9 mouse cellular contexts compared by ENCODE assay signal in the genomic region with DNA sequence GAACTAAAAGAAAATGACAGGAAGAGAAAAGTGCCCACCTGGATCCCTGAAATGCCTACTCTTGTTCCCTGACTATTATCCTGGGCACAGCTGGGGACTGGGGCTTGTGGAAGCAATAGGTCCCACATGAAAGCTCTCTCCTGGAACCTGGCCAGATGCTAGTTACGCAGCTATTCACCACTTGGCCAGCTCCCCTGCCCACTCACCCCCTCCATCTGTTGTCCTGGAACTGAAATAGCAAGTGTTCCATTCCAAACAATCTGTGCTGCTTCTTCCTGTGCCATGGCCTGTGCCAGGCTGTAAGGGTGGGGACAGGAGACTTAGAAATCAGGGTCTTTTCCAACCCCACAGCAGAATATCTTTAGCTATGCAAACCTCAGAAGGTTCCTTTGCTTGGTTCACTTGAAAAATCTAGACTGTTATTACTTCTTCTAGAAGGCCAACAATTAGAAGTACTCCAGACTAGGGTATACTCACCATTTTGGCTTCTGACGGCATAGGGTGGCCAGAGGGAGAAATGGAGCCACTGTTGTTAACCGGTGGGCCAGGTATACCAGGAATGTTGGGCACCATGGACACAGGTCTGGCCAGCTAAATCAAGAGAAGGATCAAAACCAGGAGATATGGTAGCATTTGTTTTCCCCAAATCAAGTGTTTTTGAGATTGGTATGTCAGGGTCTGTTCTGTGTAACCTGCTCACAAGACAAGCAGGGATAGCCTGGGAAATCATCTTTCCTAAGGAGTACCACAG. TPM values are rescaled to one million over a fixed set of nuclear protein-coding genes. Genes with fewer than 3 reads are reported as not detected.
A peak's percentile ranks its signal among the peaks of the same experiment; 100 is the strongest.
DNase-seq lines count a peak whose midpoint lies in the region; ATAC-seq and TF ChIP-seq lines count a peak whose summit lies in the region.
"Had no signal": no experiment of that assay in that cellular context is flagged by ENCODE, and none has a peak within 500 bp of the region (broad histone marks: within the 10 kb centered on the region; RNA-seq: fewer than 3 reads in every experiment).

No protein-coding gene starts in this region.

- H3K27ac ChIP-seq in heart, adult 2 months, result peak overlapping the region; percentile 54
- no peak overlapping the region for H3K27ac ChIP-seq in heart, embryonic 11.5 days (ENCODE audit: low read depth, low read length)
- H3K27ac ChIP-seq in stomach, postnatal 0 days (replicated peaks), result no peak overlapping the region

- intact Hi-C loops in heart, adult 2 months (cut with DNase I), result loop anchor here (5.0 kb wide), 2 partner anchors 75 to 120 kb away; no protein-coding TSS in a partner anchor

- H3K27me3 ChIP-seq in heart, adult 2 months (ENCODE audit: control insufficient read depth, insufficient read depth, low read length), result no peaks in the 10 kb centered on the region
- H3K27me3 ChIP-seq in heart, embryonic 11.5 days (ENCODE audit: control insufficient read depth, insufficient read depth, low read length), result no peaks in the 10 kb centered on the region
- no peaks in the 10 kb centered on the region for H3K27me3 ChIP-seq in stomach, postnatal 0 days (ENCODE audit: control insufficient read depth, insufficient read depth, low read length)

- no peaks in the 10 kb centered on the region for H3K79me2 ChIP-seq in heart, adult 2 months (replicated peaks; ENCODE audit: control insufficient read depth, insufficient read depth, low read length)

- no peak for TF ChIP-seq CTCF in heart, adult 2 months (IDR thresholded peaks at IDR 0.05)
- TF ChIP-seq CTCF in brain, embryonic 14.5 days (IDR thresholded peaks at IDR 0.05; ENCODE audit: borderline replicate concordance, extremely low read depth, insufficient read depth, insufficient read length), result no peak
- TF ChIP-seq CTCF in stomach, postnatal 0 days (IDR thresholded peaks at IDR 0.05; ENCODE audit: low read depth), result no peak

- 57% methylated on average over 3 of the region's 3 CpGs for WGBS in heart, adult 2 months
- 88% methylated on average over 3 of the region's 3 CpGs for WGBS in heart, embryonic 11.5 days (ENCODE audit: insufficient replicate concordance)
- WGBS in stomach, postnatal 0 days, result 76% methylated on average over 3 of the region's 3 CpGs

- H3K36me3 ChIP-seq in heart, adult 2 months (ENCODE audit: control insufficient read depth, insufficient read depth, low read length), result peaks cover 9% of the 10 kb centered on the region
- peaks cover 13% of the 10 kb centered on the region for H3K36me3 ChIP-seq in heart, embryonic 11.5 days (ENCODE audit: control insufficient read depth, insufficient read depth, low read length)
- H3K36me3 ChIP-seq in stomach, postnatal 0 days (ENCODE audit: control insufficient read depth, insufficient read depth, low read length), result peaks cover 25% of the 10 kb centered on the region

- no peak overlapping the region for H3K4me2 ChIP-seq in heart, embryonic 11.5 days
- no peak overlapping the region for H3K4me2 ChIP-seq in stomach, postnatal 0 days (replicated peaks; ENCODE audit: low read depth)

- TF ChIP-seq POLR2A in heart, adult 2 months (IDR thresholded peaks at IDR 0.05; ENCODE audit: insufficient read depth, low read depth, low read length), result no peak
- no peak for TF ChIP-seq POLR2A in brain, embryonic 14.5 days (IDR thresholded peaks at IDR 0.05; ENCODE audit: borderline replicate concordance, extremely low read depth, insufficient read depth, insufficient read length, poor library complexity, severe bottlenecking)

- H3K9ac ChIP-seq in heart, adult 2 months (ENCODE audit: low read depth, low read length), result no peak overlapping the region
- no peak overlapping the region for H3K9ac ChIP-seq in heart, embryonic 11.5 days (ENCODE audit: low read depth, low read length)
- no peak overlapping the region for H3K9ac ChIP-seq in stomach, postnatal 0 days (ENCODE audit: low read length)

- 0 out of 2 replicates have a peak, but pooled peaks have one; percentile 68 for TF ChIP-seq EP300 in heart, adult 2 months (IDR thresholded peaks at IDR 0.05; ENCODE audit: insufficient read depth, low read depth, low read length)
- TF ChIP-seq EP300 in stomach, postnatal 0 days (optimal IDR thresholded peaks at IDR 0.05), result no peak

- H3K4me1 ChIP-seq in heart, adult 2 months (ENCODE audit: control insufficient read depth, insufficient read depth, low read length), result peaks cover 6% of the 10 kb centered on the region; the same call in 1 of the 2 replicates
- H3K4me1 ChIP-seq in heart, embryonic 11.5 days (ENCODE audit: control insufficient read depth, insufficient read depth, low read length), result no peaks in the 10 kb centered on the region
- no peaks in the 10 kb centered on the region for H3K4me1 ChIP-seq in stomach, postnatal 0 days (replicated peaks; ENCODE audit: control insufficient read depth, insufficient read depth)

- no peak overlapping the region for H3K4me3 ChIP-seq in heart, adult 2 months
- no peak overlapping the region for H3K4me3 ChIP-seq in heart, embryonic 11.5 days (ENCODE audit: low read depth, low read length)
- H3K4me3 ChIP-seq in stomach, postnatal 0 days (ENCODE audit: low read depth, low read length), result no peak overlapping the region

- H3K9me3 ChIP-seq in heart, embryonic 11.5 days (replicated peaks; ENCODE audit: control insufficient read depth, low read length), result no peaks in the 10 kb centered on the region
- no peaks in the 10 kb centered on the region for H3K9me3 ChIP-seq in stomach, postnatal 0 days (ENCODE audit: control insufficient read depth, low read length)

- ATAC-seq in heart, embryonic 11.5 days (replicated peaks; ENCODE audit: insufficient number of reproducible peaks, low FRiP score, low TSS enrichment), result no peak
- no peak for ATAC-seq in stomach, postnatal 0 days (ENCODE audit: low FRiP score, low TSS enrichment)

- peak; percentile 54 to 73 for DNase-seq in heart, adult 2 months
- peak; percentile 95 for DNase-seq in brain, embryonic 14.5 days (ENCODE audit: low read depth)
- peak; percentile 29 to 64 for DNase-seq in frontal cortex, postnatal 25 days (ENCODE audit: low spot score in 2 of 2)
- DNase-seq in kidney, postnatal 25 days, result peak; percentile 62 to 70
- DNase-seq in lung, postnatal 14 days, result peak; percentile 72
- DNase-seq in stomach, postnatal 0 days (ENCODE audit: low spot score), result no peak
- DNase-seq in yolk sac, embryonic 10.5 days (ENCODE audit: low spot score), result no peak

RNA-seq across cellular contexts. Expression of a gene that starts 22.1 kb away (rescaled TPM):
- 1 to 10 TPM in 1 of 2 experiments, under 1 TPM in 1; 0.50 to 1.4 TPM for total RNA-seq in heart, adult 2 months (2021)
- polyA plus RNA-seq in heart, adult 2 months (2012; rRNA removed), result 5.1 and 6.3 TPM in 2 replicates
- 0.68 and 1.2 TPM in 2 replicates for polyA plus RNA-seq in heart, embryonic 11.5 days (2014; fragmentation: Nextera tagmentation; extraction: Ambion mirVana)
- 7.1 and 7.5 TPM in 2 replicates for polyA plus RNA-seq in brain, embryonic 14.5 days (2012; rRNA removed)
- 1.1 and 1.3 TPM in 2 replicates for polyA plus RNA-seq in stomach, postnatal 0 days (2015; fragmentation: Nextera tagmentation; extraction: Ambion mirVana)

RNA-seq across cellular contexts. Expression of a gene that starts 28.9 kb away (rescaled TPM):
- total RNA-seq in heart, adult 2 months (2021), result 10 to 100 TPM; 37.4 to 43.6 TPM
- 79.2 and 85.0 TPM in 2 replicates for polyA plus RNA-seq in heart, adult 2 months (2012; rRNA removed)
- 97.7 and 108 TPM in 2 replicates for polyA plus RNA-seq in heart, embryonic 11.5 days (2014; fragmentation: Nextera tagmentation; extraction: Ambion mirVana)
- 126 and 186 TPM in 2 replicates for polyA plus RNA-seq in brain, embryonic 14.5 days (2012; rRNA removed)
- 41.7 and 44.3 TPM in 2 replicates for polyA plus RNA-seq in stomach, postnatal 0 days (2015; fragmentation: Nextera tagmentation; extraction: Ambion mirVana)

RNA-seq across cellular contexts. Expression of a gene that starts 30.0 kb away (rescaled TPM):
- total RNA-seq in heart, adult 2 months (2021), result 1 to 10 TPM; 2.1 to 2.4 TPM
- 4.1 and 5.5 TPM in 2 replicates for polyA plus RNA-seq in heart, adult 2 months (2012; rRNA removed)
- polyA plus RNA-seq in heart, embryonic 11.5 days (2014; fragmentation: Nextera tagmentation; extraction: Ambion mirVana), result 10.0 and 10.9 TPM in 2 replicates
- 72.4 and 79.2 TPM in 2 replicates for polyA plus RNA-seq in brain, embryonic 14.5 days (2012; rRNA removed)
- 3.3 and 3.9 TPM in 2 replicates for polyA plus RNA-seq in stomach, postnatal 0 days (2015; fragmentation: Nextera tagmentation; extraction: Ambion mirVana)

RNA-seq across cellular contexts. Expression of a gene that starts 43.3 kb away (rescaled TPM):
- not detected for total RNA-seq in heart, adult 2 months (2021)
- polyA plus RNA-seq in heart, adult 2 months (2012; rRNA removed), result not detected in 2 replicates
- 2.7 TPM in 1 of 2 replicates, not detected in the other for polyA plus RNA-seq in heart, embryonic 11.5 days (2014; fragmentation: Nextera tagmentation; extraction: Ambion mirVana)
- not detected in 2 replicates for polyA plus RNA-seq in brain, embryonic 14.5 days (2012; rRNA removed)
- polyA plus RNA-seq in stomach, postnatal 0 days (2015; fragmentation: Nextera tagmentation; extraction: Ambion mirVana), result not detected in 2 replicates
- polyA plus RNA-seq: liver, embryonic 16.5 days had no signal

Comparison
In these comparisons a context has a peak if more than half of its experiments do, and no peak if none do; other contexts are left out.
1. DNase-seq: peak in heart, adult 2 months (2 of 2), brain, embryonic 14.5 days (single experiment), frontal cortex, postnatal 25 days (2 of 2), kidney, postnatal 25 days (2 of 2) and lung, postnatal 14 days (single experiment); none in stomach, postnatal 0 days (single experiment) and yolk sac, embryonic 10.5 days (single experiment).